Mouse (Mus musculus) adrenal gland, adult (tissue): Measurements from ENCODE around the gene Rmnd5b.
A peak's percentile ranks its signal among the peaks of the same experiment; 100 is the strongest.
"Not testable (repeated sequence)": the region's sequence is repeated elsewhere in the genome, so short reads cannot be mapped to it uniquely, and the experiment has no call there.

Experiments used
- DNase-seq, 2 experiments: peaks; one replicate each; pipeline ENCODE4 v3.0.0; 2022 to 2023; ENCODE audit warnings: low spot score in 1 of 2; ENCODE audit not compliant: inconsistent age in 2 of 2

Gene Rmnd5b

GRCm38 (mm10) chr11:51622971-51623491, 12.7 kb downstream of the Rmnd5b start:
- DNase-seq = no peak

DNA sequence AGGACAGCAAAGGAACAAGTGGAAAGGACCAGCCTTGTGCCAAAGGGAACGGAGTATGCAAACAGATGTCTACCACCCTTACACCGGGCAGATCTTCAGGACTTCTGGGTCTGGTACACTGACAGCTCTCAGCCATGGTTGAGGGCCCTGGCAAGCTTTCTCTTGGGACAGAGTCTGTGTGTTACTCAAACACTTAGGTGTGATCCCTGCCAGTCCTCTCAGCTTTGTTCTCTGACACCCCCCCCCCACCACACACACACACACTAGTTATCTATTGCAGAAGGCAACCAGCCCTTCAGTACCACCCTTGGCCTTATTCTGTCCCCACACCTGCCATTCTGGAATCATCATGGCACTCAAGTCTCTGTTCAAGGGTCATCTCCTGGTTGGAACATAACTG, 13.9 kb downstream of the Rmnd5b start:
- no peak for DNase-seq

DNA sequence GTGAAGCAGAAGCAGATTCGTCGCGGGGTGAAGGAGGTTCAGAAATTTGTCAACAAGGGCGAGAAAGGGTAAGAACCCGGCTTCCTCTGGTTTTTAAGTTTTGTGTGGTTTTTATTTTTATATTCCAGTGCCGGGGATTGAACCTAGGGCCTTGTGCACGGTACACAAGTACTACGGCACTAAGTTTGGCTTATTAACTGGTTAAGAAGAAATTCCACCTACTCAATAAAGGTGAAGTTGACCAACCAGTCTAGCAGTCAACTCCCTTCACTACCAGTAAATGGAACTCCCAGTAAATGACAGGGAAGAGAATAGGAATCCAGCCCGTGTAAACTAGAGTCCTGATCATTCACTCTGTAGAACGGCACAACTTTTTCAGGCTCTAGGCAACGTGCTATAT, 15.6 kb downstream of the Rmnd5b start:
- no peak for DNase-seq

- DNase-seq = peak; percentile 97 to 99
Observed at GRCm38 (mm10) chr11:51619409-51620060, 16.2 kb downstream of the Rmnd5b start, which contains the start of gene Nhp2. Gene Nhp2 (plus strand): TSS chr11:51619735.

DNA sequence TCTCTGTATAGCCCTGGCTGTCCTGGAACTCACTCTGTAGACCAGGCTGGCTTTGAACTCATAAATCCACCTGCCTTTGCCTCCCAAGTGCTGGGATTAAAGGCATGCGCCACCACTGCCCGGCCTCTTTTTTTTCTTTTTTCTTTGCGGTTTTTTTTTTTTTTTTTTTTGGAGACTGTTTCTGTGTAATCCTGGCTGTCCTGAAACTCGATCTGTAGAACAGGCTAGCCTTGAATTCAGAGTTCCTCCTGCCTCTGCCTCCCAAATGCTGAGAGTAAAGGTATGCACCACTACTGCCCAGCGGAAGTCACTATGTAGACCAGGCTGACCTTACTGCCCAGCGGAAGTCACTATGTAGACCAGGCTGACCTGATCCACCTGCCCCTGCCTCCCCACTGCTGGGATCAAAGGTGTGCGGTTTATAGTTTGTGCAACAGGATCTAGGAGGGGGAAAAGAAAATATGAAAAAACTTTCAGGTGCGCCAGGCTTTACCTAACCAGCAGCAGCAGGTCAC, 16.7 kb downstream of the Rmnd5b start:
- DNase-seq = no peak

DNA sequence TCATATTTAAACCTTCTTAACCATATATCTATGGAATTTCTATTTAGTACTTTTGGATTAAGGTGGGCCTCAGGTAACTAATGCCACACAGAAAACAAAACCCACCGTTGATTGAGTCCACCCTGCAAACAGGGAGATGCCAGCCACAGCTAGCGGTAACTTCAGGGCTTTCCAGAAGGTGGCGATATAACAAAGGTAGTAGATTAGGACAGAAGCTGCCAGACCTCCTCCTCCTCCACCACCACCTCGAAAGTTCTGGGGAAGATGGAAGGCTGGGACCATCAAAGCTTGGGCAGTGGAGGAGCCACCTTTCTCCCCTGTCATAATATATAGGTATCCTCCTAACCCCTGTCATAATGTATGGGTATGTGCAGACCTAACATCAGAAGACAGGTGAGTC, 18.0 kb downstream of the Rmnd5b start:
- DNase-seq = peak; percentile 71 to 90

- DNase-seq = not testable (repeated sequence)
Observed at GRCm38 (mm10) chr11:51616113-51616512, 19.6 kb downstream of the Rmnd5b start.

DNA sequence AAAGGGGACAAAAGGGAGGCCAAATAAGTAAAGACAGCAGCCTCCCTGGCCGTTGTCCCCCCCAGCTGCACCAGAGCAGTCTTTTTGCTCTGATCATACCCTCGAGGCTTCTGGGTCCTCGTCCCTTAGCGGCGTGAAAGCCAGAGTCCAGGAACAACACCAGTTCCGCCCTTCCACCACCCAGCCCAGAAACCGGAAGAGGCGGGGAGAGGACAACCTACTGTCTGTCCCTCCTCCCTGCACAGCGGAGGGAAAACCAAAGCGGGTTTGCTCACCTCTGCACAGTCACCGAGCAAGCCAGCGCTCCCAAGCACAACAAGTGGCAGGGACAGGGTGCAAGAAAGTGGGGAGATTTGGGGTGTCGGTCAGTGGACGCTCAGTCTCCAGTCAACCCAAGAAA, 20.1 kb downstream of the Rmnd5b start:
- peak; percentile 86 to 95 for DNase-seq

- peak in 1 of 2 experiments; percentile 42 for DNase-seq
Observed at GRCm38 (mm10) chr11:51615129-51615528, 20.6 kb downstream of the Rmnd5b start.

DNA sequence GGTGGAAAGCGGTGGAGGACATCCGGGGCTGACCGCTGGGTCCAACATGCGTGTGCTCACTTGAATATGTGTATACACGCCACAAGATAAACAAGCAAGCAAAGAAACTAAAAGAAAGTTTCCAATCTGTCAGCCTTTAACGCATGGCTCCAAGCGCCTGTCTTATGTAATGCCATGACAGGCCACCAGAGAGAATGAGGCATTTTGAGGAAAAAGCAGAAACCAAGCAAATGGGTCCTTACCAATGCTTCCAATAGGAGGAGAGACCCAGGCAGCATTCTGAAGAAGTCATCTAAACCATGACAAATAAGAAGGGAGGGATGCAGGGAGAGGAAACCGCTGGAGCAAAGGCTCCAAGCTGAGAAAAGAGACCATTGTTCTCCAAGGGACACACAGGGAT, 21.4 kb downstream of the Rmnd5b start:
- DNase-seq = no peak

DNA sequence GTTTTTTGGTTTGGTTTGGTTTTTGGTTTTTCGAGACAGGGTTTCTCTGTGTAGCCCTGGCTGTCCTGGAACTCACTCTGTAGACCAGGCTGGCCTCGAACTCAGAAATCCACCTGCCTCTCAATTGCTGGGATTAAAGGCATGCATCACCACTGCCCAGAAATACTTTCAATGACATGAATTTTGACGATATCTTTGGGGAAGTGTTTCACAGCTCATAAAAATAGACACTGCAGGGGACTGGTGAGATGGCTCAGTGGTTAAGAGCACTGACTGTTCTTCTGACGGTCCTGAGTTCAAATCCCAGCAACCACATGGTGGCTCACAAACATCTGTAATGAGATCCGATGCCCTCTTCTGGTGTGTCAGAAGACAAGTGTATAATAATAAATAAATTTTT, 25.8 kb downstream of the Rmnd5b start:
- not testable (repeated sequence) for DNase-seq

- DNase-seq = no peak
Observed at GRCm38 (mm10) chr11:51609266-51609909, 26.3 kb downstream of the Rmnd5b start.

DNA sequence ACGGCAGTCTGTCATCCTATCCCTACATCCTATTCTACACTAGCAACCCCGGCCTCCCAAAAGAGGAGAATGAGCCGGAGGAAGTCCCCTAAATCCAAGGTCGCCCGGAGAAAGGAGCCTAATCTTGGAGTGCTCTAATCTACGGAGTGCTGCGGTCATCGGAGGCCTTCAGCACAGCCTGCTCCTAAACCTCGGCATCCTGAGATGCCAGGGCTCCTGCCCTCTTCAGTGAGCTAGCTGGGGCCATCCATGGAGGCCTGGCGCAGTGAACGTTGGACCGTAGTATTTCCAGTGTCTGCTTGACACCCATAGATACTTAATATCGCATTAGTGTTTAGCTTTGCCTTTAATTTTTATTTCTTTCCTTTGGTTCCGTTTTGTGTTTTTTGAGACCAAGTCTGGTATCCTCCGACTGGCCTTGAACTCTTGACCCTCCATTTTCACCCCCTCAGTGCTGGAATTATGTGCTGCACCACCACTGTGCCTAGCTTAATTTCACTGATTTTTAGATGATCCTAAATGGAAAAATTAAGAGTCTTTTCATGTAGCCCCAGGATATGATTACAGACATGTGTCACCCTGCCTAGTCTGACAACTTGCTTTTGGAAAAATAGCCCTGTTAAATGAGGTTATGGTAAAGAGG, 28.5 kb downstream of the Rmnd5b start:
- DNase-seq = no peak

DNA sequence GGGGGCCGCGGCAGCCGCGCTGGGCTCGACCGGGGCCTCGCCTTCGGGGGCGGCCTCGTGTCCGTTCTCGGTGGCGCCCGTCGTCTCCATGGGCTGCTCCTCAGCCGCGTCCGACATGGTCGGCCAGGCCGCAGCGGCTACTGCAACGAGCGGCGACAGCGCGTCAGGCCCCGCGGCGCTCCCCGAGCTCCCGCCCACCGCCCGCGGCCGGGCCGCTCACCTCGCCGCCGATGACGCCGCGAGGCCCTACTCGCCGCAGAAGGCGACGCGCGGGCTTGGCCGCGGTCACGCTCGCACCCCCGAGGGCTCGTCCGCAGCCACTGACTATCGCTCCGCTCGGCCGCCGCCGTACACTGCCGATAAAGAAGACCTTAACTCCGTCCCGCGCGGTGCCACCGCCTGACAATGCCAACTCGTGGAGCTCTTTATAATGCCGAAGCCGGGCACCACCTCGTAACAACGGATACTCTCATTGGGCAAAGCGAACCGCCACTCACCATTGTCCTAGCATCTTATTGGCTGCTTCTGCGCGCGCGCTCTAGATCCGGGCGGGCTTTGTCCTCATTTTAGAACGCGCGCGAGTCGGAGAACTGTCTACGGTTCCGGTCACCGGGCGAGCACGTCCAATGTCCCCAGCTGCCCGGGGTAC, 29.1 kb downstream of the Rmnd5b start, which contains the start of gene Hnrnpab:
Gene Hnrnpab (minus strand): TSS at position 401 of the 649 bp plus-strand sequence.
- DNase-seq = peak; percentile 97 to 99

GRCm38 (mm10) chr11:51605602-51606446, 29.9 kb downstream of the Rmnd5b start:
- peak; percentile 94 to 97 for DNase-seq

DNA sequence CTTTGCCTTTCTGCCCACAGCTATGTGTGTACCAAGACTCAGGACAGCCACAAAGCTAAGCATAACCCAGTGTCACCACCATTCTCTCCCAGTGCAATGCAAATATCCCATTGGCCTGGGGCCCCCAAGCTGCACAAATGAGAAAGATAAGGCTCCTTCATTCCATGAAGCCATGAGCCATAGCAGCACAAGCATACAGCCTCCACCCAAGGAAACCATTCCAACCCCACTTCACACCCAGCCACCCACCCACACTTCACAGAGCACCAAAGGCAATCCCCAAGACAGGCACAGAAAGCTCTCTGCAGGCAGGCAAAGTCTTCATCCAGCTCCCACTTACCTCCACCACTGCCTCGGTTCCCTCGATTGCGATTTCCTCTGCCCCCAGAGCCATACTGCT, 33.4 kb downstream of the Rmnd5b start:
- no peak for DNase-seq

DNA sequence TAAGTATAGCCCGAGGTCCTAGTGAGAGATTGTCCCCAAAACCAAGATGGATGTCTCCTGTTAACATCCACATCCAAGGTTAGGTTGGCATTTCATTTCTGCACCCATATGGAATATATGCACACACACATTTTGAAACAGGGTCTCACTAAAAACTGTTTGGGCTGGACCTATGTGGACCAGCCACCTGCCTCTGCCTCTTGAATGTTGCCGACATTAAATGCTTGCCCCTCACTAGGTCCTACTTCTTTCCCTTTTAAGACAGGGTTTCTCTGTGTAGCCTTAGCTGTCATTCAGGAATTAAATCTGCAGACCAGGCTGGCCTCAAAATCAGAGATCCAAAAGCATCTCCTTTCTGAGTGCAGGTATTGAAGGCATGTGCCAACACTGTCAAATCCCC, 38.1 kb downstream of the Rmnd5b start:
- no peak for DNase-seq

DNA sequence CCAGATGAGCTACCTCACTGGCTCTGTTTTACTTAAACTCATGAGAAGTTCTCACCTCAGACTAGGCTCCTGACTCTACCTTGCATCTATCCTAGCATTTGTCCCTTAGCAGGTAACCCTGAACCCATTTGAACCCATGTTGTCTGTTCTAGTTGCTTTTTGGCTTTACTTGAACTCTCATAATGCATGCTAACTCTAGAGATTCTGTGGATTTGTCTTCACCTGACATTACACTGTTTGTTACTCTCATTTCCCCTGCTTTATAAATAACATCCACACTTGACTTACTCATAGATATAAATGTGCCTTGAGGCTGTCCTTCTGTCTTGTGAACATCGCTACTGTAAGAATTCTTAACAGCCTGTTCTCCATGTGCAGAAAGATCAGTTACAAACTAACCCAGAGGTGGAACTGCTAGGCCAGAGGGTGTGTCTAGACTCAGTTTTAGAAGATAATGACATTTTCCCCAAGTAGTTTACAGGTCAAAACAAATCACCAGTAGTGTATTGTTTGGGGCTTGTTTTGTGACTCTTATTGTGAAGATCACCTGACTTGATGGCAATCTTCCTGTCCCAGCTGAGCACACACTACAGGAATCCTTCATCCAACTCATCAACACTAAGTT, 40.1 kb downstream of the Rmnd5b start:
- DNase-seq = no peak

GRCm38 (mm10) chr11:51594715-51595350, 40.9 kb downstream of the Rmnd5b start:
- DNase-seq = no peak
